Mouse (Mus musculus) left cerebral cortex, adult 11 months (tissue): ENCODE measurements around the gene Rapgef4.

Experiments
- DNase-seq: peaks from one replicate; pipeline ENCODE4 v3.0.0; 2022; ENCODE audit warnings: low spot score

Gene Rapgef4

DNA sequence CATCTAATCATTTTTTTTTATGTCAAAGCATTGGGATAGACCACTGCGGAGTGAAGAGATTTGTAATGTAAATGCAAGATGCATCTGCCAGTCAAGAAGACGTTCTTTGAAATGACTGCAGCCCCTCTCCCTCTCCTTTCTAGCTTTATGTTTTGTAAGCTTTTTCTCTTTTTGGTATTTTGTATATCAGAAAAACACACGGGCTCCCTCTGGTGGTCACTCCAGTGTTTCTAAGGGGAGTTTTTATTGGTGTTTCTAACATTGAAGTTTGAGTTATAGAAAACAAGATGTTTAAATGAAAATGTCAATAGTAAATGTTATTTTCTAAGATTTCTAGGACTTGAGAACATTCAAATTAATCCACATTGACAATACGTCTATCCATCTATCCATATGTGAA lies 168.0 kb downstream of the Rapgef4 start:
- peak; percentile 39 for DNase-seq

DNA sequence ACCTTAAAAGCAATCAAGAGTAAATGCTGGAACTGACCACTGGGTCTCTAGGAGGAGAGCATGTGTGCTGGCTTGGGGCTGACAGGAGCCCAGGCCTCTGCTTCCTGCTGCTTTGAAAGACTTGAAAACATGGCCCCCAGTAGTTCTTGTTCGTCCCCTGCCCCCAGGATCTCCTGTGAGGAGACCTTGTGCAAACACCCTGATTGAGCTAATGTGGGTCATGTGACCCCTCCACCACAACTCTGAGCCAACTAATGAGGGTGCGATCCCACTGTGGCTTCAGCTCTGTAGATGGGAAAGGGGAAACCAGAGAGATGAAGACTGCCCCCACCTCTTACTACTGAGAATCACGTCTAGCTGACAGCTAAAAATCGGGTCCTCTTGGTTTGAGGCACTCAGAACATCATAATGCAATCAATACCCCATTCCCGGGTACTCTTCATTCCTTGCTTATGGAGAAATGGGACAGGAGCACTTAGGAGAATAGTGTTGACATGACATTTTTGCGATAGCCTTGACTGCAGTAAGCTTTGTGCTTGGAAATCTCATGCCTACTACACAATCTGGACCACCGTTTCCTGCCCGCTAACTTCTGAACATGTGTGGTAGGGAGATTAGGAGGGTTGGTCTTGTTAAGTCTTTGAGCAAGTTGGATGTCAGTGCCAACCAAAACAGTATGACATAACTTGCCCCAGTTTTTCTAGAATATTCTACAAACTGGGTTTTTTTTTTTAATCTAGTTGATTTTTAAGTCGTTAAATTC lies 170.9 kb downstream of the Rapgef4 start:
- DNase-seq, result no peak

DNA sequence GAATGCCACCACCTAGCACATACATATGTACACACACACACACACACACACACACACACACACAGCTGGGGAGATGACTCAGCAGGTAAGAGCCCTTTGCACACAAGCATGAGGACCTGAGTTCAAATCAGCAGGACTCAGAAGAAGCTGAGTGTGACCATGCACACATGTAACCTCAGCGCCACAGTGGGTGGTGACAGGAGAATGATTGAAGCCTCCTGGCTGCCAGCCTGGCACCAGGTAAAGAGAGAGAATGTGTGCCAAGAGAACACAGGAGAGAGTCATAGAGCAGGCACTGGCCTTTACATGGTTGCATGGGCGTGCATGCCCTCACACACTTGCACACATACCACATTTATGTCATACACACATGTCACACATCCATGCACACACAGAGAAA lies 171.7 kb downstream of the Rapgef4 start:
- DNase-seq, result no peak

DNA sequence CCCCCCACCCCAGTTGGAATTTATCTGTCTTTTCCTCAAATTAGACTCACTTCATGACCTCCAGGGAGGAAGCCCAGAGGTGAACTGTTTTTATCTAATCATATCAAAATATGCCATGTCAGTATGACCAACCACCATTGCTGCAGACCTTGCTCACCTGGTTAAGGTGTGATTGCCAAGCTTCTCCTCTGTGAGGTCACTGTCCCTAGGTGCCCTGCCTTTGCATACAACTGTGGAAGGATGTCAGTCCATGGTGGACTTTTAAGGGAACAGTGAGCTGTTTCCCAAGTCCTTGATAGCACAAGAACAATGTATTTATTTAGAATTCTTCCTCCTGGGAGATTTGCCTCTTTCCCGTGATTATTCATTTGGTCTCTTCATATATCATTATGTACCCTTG lies 172.8 kb downstream of the Rapgef4 start:
- no peak for DNase-seq

DNA sequence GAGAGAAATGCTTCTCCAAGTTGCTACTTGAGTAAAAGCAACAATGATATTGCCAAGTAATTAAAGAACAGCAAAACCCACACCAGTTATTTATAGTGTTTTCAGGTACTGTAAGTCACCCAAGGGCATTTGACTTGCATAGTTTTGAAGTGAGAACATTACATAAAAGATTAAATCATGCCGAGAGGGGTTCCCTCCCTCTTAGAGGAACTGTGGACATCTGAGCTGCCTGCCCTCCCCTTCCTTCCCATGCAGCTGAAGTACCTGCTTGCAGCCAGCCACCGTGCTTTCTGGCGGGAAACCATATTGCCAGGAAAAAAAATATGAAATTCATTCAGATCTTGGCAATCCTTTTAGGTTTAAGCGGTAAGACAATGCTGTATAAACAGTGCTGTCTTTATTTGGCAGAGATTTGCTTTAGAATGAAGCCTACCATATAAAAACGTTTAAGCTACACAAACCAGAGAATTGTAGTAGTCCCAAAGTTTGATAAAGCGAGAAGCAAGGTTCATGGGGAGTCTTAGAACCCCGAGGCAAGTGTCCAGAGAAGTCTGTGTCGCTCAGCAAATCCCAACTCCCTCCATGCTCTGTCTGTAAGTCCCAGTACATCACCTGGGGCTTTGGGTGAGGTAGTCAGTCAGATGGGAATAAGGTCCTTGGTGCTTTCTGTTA lies 174.2 kb downstream of the Rapgef4 start:
- DNase-seq, result no peak

DNA sequence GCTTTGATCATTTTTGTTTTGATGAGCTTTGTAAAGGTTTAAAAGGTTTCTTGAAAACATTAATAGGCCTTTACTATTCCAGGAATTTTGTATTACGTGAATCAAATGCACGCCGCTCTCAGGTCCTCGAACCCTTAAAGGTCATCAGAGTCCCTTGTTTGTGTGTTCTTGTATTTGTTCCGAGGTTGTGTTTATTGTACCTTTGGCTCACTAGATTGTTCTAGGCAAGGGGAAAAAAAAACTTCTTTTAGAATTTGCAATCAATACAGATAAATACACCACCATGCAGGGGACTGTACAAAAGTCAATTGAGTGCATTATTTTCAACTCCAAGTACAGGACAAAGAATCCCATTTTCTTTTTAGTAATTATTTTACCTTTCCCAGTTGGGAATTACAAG lies 175.4 kb downstream of the Rapgef4 start:
- DNase-seq, result no peak

DNA sequence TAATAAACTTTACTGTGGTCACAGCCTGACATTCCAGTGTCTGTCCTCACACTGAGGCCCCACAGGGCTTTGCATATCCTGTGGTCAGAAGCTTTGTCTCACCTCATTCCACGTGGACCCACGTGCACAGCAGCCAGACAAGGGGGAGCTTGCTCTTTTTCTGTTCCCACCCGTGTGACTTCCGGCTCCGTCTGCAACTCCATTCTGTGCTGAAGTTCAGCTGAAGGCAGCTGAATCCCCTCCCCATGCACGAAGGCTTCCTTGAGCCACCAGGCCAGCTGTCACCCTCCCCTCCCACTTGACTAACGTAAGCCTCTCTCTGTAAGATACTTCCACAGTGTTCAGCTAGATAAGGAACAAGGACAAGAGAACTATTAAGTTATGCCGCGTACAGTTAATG lies 176.5 kb downstream of the Rapgef4 start:
- no peak for DNase-seq

DNA sequence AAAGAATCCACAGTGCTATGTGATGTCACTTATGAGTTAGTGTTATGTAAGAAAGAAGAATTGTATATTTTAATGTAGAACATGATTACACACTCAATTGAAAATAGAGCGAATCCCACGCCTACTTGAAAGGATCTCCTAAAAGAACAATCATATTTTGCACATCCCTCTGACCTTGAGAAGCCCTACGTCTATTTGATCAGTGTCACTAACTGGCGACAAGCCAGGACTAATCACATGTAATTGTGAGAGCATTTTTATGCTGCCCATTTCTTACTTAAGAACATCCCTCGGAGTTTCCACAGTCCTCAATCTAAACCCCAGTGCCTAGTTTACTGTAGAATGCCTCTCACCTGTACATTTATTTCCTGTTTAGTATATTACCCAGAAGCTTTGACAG lies 177.0 kb downstream of the Rapgef4 start:
- no peak for DNase-seq

DNA sequence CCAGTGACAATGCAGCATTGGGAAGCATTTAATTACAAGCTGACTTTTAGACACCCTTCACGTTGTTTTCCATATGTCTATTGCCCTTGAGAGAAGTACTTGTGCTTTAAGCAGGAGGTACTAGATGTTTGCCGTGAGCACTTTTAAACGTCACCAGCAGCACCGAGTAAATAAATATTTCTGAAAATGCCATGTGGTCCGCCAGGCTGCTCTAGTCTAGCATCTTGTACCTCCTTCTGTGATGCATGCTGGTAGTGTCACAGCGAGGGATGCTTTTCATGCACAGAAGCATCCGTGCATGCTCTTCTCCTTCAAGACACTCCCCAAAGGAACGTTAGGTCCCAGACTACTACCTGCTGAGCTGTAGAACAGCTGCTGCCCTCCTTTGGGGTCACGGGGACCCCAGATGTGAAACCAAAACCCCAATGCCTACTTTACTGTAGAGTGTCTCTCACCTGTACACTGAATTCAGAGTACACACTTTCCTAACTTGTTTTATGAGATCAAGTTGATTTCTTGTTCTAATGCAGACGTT lies 177.7 kb downstream of the Rapgef4 start:
- DNase-seq, result no peak

DNA sequence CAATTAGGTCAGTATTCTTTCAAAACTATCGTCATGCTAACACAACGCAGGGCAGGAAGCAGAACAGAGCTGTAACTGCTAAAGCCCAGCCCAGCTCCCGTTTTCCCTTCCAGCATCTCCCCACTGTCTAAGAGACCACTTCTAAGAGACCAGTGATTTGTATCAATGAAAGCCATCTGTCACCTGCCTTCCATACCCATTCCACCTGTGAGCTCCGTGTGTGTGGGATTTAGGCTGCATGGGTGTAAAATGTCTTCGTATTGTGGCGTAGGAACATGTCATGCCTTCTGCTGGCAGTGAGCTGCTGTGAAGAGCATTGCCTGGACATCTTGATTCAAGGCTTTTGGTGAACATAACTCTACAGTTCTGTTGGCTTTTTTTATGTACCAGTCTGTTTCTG lies 178.2 kb downstream of the Rapgef4 start:
- DNase-seq, result no peak

DNA sequence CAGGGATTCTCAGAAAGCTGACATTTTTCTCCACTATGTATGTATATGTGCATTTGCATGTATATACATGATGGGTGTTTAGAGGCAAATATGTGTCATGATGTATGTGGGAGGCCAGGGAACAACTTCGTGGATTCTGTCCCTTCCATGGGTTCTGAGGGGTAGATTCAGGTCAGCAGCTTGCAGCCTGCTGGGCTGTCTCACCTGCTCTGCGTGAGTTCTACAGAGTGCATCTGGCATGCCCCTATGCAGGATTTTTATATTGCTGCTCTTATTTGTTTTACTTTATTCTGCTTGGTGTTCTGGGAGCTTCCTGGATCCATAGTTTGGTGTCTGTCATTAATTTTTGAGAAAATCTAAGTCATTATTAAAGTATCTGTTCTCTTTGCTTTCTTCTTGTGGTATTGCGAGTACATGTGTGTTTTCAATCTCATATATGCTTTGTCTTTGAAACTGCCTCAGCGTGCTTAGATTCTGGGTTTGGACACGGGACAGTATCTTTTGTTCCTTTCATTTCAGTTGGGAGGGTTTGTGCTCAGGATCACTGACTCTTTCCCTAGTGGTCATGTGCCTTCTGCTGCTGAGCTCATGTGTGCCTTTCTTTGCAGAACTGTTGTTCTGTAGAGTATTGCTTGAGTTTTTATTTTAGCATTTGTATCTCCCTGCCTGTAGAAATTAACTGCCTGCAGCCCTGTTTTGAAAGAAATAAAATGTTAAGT lies 184.3 kb downstream of the Rapgef4 start:
- DNase-seq, result no peak

DNA sequence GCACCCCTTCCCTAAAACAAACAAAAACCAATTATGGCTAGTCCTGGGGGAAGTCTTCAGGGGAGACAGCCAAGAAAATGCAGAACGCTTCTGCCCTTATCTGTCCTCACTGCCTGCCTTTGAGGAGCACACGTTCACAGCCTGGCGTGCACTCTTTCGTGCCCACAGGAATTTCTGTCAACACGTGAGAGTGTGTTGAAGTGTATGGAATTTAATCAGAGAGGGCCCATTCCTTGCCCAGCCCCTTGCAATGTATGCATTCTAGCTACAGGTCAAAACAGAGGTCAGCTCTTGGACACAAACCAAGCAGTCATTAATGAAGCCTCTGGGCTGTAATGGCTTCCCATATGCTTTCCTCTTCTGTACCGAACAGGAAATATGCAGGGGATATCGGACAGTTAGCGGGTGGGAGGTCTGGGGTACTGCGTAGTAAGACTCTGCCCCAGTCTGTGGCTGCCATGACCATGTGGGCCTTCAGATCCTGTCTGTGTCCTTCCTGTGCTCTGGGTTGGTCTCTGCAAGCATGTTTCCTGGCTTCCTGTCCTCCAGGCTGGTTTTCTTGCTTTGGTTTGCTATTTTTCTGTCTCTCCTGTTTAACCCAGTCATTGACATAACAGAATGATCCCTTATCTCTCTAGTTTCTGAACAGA lies 188.5 kb downstream of the Rapgef4 start:
- DNase-seq, result no peak

DNA sequence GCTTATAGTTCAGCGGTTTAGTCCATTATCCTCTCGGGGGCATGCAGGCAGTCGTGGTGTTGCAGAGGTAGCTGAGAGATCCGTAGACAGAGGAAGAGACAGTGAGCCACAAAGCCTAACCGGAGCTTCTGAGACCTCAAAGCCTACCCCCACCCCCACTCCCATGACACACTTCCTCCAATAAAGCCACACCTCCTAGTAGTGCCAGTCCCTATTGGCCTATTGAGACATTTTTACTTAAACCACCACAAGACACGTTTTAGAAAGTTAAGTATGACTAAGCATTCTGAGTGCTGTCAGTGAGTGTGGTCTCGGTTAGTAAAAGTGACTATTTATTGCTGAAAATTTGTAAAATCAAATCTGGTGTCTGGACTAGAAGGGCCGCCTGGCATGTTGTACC lies 189.5 kb downstream of the Rapgef4 start:
- DNase-seq, result no peak

DNA sequence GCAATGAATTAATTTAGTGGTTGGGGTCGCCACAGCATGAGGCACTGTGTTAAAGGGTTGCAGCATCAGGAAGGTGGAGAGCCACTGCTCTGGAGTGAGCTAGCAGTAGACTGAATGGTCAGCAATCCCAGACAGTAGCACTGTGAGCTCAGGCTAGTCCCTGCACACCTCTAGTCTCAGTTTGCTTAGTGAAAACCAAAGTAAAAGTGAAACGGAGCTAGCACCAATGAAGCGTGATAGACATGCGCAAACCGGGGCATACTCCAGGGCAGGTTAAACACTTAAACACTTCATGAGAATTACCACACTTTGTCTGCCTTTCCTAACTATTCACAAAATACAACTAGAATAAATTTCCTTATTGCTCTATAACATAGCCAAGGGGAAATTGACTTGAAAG lies 190.2 kb downstream of the Rapgef4 start:
- DNase-seq, result no peak

DNA sequence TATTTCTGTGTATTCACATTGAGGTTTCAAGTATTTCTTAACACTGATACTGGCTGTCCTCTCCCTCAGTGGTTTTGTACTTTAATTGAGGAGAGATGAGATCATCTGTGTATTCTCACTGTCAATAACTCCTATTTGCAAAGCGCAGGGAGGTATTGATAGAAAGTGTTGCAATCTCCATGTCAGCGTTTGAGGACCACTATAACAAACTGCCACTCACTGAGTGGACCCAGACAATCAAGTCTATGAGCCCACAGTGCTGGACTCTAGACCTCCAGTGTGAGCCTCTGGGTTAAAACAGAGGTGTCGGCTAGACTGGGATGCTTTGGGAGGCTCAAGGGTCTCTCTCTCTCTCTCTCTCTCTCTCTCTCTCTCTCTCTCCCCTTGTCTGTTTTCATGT lies 192.0 kb downstream of the Rapgef4 start:
- DNase-seq, result no peak

DNA sequence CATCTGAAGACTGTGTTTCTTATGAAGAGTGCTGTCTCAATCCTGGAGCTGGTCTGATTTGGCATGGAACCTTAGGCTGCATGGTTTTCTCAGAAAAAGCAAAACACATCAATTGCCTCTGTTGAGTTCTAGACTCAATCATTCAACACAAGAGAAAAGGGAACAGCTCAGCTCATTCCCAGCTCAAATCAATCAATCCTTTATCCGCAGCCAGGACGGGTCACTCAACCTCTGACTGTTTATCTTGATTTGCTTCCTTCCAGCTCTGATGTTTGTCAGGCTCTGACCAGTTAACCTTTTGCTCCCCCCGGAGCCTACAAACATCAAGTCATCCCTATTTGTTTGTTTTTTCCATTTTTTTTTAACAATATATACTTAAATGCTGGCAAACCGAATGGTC lies 192.8 kb downstream of the Rapgef4 start:
- no peak for DNase-seq

DNA sequence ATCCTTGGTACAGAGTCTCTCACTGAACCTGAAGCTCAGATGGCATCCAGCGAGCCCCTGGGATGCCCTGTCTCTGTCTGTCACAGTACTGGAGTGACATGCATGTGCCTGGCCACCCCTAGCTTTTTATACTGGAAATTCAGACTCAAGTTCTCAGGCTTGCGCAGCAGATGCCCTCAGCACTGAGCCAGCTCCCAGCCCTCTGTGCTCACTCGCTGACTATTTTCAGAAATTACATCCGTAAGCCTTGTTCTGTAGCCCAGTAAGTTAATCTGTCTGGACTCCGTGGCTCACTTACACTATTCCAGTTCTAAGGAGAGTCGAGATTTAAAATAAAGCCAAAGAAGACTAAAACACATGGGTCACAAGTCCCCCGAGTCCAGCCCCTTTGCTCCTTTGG lies 194.5 kb downstream of the Rapgef4 start:
- no peak for DNase-seq

DNA sequence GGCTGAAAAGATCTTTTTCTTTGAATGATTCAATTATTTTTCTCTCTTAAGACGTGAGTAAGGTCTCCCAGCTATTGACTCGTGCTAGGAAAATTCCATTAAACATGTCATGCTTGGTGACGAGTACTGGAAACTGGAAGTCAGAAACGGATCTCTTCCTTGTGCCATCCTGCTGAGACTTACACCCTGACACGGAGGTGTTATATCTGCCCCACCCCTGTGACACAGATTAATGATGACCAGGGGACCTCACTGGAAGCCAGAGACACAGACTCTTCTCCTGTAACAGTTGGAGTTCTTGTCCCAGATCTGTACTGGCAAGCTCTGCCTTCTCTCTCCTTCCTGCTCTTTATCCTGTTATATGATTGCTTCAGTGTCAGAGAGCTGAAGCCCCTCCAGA lies 194.9 kb downstream of the Rapgef4 start:
- no peak for DNase-seq

DNA sequence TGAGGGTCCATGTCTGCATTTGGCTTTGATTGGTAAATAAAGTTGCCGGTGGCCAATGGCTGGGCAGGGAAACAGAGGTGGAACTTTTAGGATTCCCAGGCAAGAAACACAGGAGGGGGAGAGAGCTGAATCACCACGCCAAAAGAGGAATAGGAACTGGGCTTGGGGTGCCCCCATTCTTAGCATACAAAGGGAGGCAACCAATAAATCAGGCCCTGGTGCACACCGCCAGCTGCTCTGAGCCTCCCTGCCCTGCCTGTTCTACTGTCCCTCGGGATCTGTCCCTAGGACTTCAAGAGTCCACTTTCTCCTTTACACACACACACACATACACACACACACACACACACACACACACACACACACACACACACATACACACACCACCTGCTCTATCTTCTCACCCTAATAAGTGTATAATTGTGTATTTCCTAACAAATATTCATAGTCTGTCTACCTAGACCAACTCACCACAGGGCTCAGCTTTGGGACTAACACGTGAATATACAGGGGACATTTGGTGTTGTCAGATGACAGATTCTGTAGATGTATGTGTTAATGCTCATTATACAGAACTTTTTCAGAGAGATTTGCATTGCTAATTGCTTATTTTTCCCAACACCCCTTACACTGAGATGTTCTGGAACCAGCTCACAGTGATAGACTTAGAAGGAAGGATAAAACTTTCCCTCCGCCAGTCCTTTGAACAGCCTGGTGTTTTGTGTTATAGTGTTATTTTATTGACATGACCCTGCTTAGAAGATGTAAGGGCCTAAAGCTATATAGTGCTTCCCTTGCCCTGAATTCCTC lies 196.4 kb downstream of the Rapgef4 start:
- no peak for DNase-seq

DNA sequence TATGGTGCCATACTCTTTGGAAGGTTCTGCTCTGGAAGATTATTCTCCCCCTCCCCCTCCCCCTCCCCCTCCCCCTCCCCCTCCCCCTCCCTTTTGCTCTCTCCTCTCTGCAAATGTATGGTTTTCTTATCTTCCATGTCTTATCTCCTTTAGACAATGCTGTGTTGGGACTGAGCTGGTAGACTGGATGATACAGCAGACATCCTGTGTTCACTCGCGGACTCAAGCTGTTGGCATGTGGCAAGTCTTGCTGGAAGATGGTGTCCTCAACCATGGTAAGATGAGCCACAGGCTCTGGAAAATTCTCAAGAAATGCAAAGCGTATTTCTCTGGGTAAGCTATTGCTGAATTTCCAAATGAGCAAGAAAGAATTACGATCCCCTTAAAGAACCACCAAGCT lies 197.0 kb downstream of the Rapgef4 start:
- no peak for DNase-seq

DNA sequence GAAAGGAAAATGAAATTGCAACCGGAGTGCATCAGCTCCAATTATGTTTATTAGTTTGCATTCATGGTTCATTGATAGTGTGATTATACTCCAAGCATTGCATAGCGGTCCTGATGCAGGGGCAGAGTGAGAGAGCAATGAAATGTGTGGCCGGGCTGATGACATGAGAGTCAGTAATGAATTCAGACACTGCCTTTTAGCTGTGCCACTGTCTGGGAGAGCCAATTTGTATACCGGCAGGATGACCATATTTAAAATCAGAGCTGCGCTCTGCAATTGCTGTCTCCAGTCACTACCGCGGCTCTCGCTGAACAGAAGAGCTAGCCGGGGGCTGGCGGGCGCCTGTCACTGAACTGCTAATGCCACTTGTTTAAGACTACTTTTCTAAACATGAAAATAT lies 197.5 kb downstream of the Rapgef4 start:
- DNase-seq, result no peak
